Mouse (Mus musculus): ENCODE measurements around the gene Aanat. TPM values are rescaled to one million over a fixed set of nuclear protein-coding genes. Genes with fewer than 3 reads are reported as not detected.

Gene Aanat
- 0.13 TPM in 1 of 2 replicates, not detected in the other for polyA plus RNA-seq (2012; ENCODE audit: low replicate concordance)

DNA sequence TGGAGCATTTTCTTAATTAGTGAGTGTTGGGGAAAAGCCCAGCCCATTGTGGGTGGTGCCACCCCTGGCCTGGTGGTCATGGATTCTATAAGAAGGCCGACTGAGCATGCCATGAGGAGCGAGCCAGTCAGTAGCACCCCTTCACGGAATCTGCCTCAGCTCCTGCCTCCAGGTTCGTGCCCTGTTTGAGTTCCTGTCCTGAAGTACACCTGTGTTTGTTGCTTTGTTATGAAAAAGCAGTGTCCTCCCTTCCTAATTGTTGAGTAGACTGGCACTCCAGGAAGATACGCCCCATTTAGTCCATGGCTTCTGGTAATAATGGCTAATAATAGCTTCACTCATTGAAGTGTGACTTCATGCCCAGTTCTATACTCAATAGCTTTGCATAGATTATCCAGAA, at the start of gene Aanat:
Gene Aanat (plus strand): TSS at position 123 of the 400 bp plus-strand sequence.

DNA sequence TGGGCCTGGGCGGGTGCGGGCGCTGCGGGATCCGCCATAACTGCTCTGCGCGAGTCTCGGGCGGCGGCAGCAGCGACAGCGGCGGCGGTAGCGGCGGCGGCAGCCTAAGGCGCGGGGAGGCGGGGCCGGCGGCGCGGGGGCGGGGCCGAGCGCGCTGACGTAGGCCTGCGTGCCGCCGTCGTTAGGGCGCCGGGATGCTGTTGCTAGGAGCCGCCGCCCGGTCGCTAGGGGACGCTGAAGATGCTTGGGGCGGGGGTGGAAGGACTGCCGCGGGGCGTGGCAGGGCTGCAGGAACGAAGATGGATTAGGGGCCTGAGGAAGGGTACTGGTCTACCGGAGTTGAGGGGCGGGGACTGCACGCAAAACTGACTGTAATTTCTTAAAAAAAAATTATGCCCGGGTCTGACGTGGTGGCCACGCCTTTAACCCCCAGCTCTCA, 4.8 kb upstream of the Aanat start, which contains the start of gene Ube2o:
Gene Ube2o (minus strand): TSS at position 72 of the 439 bp plus-strand sequence.

DNA sequence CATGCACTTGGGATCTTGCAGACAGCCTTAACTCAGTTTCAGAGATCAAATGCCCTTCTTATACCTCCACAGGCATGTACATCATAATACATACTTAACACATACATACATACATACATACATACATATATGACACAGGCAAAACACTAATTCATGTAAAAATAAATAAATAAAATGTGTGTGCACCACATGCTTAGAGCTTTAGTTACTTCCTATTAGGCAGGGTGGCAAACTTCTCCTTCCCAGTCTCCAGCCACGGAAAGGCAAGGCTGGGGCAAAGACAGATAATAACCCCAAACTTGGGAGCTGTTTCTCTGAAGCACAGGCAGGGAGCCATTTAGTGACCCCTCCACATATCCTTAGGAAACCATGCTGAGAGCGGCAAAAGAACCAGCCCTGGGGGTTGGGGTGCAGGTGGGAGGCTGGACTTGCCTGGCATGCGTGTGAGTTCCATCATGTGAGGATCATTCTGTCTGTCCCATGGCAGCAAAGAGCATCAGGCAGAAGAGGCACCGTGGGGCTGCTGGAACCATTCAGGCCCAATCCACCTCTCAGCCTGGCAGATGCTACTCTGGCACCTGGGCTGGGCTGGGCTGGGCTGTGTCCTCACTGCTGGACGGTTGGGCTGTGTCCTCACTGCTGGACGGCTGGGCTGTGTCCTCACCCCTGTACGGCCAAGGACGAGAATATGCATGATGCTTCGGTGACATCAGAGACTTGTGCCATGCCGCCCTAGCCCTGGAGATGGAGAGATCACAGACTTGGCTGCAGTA, 40.3 kb downstream of the Aanat start, which contains the start of gene Rhbdf2:
Gene Rhbdf2 (minus strand): TSS at position 721 of the 773 bp plus-strand sequence.

Other genes with a start within 250 kb of the Aanat start
- gene Rnf157, start 173.4 kb upstream of the Aanat start, polyA plus RNA-seq (2012; ENCODE audit: low replicate concordance): 3.8 and 6.9 TPM in 2 replicates
- 367 and 1,263 TPM in 2 replicates for gene Ubald2, start 152.3 kb upstream of the Aanat start, polyA plus RNA-seq (2012; ENCODE audit: low replicate concordance)
- 0.03 TPM in 1 of 2 replicates, not detected in the other for gene Qrich2, start 120.2 kb upstream of the Aanat start, polyA plus RNA-seq (2012; ENCODE audit: low replicate concordance)
- gene Prpsap1, start 92.2 kb upstream of the Aanat start, polyA plus RNA-seq (2012; ENCODE audit: low replicate concordance): 97.3 and 125 TPM in 2 replicates
- 366 and 395 TPM in 2 replicates for gene Sphk1, start 55.5 kb upstream of the Aanat start, polyA plus RNA-seq (2012; ENCODE audit: low replicate concordance)
- 65.0 and 89.5 TPM in 2 replicates for gene Ube2o, start 5.0 kb upstream of the Aanat start, polyA plus RNA-seq (2012; ENCODE audit: low replicate concordance)
- gene Rhbdf2, start 40.6 kb downstream of the Aanat start, polyA plus RNA-seq (2012; ENCODE audit: low replicate concordance): 62.6 and 75.2 TPM in 2 replicates
- not detected in 2 replicates for gene Prcd, start 67.1 kb downstream of the Aanat start, polyA plus RNA-seq (2012; ENCODE audit: low replicate concordance)
- 0.69 and 0.93 TPM in 2 replicates for gene Cygb, start 67.9 kb downstream of the Aanat start, polyA plus RNA-seq (2012; ENCODE audit: low replicate concordance)
- not detected in 2 replicates for gene St6galnac1, start 189.1 kb downstream of the Aanat start, polyA plus RNA-seq (2012; ENCODE audit: low replicate concordance)
- 1.1 and 1.2 TPM in 2 replicates for gene Mxra7, start 241.6 kb downstream of the Aanat start, polyA plus RNA-seq (2012; ENCODE audit: low replicate concordance)